Comparison of ENCODE assay signal across 20 mouse cellular contexts in the genomic region with DNA sequence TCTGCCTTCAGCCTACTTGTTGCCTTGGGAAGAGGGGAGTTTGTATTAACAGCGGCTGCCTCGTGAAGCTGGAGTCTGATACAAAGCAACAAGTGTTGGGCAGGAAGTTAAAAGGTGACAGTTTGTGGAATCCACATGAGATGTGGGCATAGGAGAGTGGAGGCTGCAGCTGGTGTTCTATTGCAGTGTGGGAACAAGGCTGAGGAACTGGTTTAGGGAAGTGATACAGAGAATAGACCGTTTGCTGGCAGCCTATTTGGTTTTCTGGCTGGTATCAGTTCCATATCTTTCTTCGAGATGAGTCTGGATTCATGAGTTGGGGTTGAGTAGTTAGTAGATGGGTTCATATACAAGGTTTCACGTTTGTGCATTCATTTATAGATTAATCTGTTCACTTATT.
"Had no signal": no experiment of that assay in that cellular context is flagged by ENCODE, and none has a peak within 500 bp of the region (broad histone marks: within the 10 kb centered on the region; RNA-seq: fewer than 3 reads in every experiment).

No protein-coding gene starts in this region.

- H3K4me1 ChIP-seq: limb, embryonic 12.5 days; limb, embryonic 15.5 days; liver, embryonic 12.5 days; liver, embryonic 15.5 days; neural tube, embryonic 13.5 days had no signal

- H3K9ac ChIP-seq: limb, embryonic 12.5 days; limb, embryonic 15.5 days; liver, embryonic 12.5 days; liver, embryonic 15.5 days; neural tube, embryonic 13.5 days had no signal

- H3K27ac ChIP-seq: kidney, postnatal 0 days; layer of hippocampus, adult 2 months; limb, embryonic 12.5 days; limb, embryonic 15.5 days; liver, embryonic 12.5 days; liver, embryonic 15.5 days; macrophage; neural tube, embryonic 13.5 days had no signal

- ATAC-seq: intestine, postnatal 0 days; liver, embryonic 12.5 days had no signal

- H3K4me3 ChIP-seq: layer of hippocampus, adult 2 months; limb, embryonic 12.5 days; limb, embryonic 15.5 days; liver, embryonic 12.5 days; liver, embryonic 15.5 days; neural tube, embryonic 13.5 days had no signal

- H3K9me3 ChIP-seq: limb, embryonic 12.5 days; limb, embryonic 15.5 days; liver, embryonic 12.5 days; liver, embryonic 15.5 days; neural tube, embryonic 13.5 days had no signal

- H3K36me3 ChIP-seq: limb, embryonic 12.5 days; limb, embryonic 15.5 days; liver, embryonic 12.5 days; liver, embryonic 15.5 days; neural tube, embryonic 13.5 days had no signal

- DNase-seq: kidney, adult 2 months; kidney, postnatal 25 days; left cerebral cortex, postnatal 4 days; lung, adult 2 months; lung, postnatal 14 days; midbrain, embryonic 14.5 days; retina, postnatal 1 day; right cerebral cortex, postnatal 25 days; spleen, adult 18-20 months; thymus, adult 18-20 months; thymus, postnatal 36 days had no signal
